Mouse (Mus musculus): ENCODE data around the gene Aldh5a1. TPM values are rescaled to one million over a fixed set of nuclear protein-coding genes. Genes with fewer than 3 reads are reported as not detected.
A peak's percentile ranks its signal among the peaks of the same experiment; 100 is the strongest.
"Not testable (repeated sequence)": the region's sequence is repeated elsewhere in the genome, so short reads cannot be mapped to it uniquely, and the experiment has no call there.

The Aldh5a1 gene
- total RNA-seq (2014; rRNA removed) (24.9 and 40.9 TPM in 2 replicates), polyA plus RNA-seq (2015; fragmentation: Nextera tagmentation; extraction: Ambion mirVana) (7.1 and 11.2 TPM in 2 replicates)

- peak within 1 kb of the TSS; percentile 63 for H3K4me2 ChIP-seq (ENCODE audit: low read depth)
- H3K4me1 ChIP-seq (ENCODE audit: insufficient read depth): peaks cover 10% of the 10 kb centered on the region
- H3K36me3 ChIP-seq (ENCODE audit: insufficient read depth): no peaks in the 10 kb centered on the region
- H3K27ac ChIP-seq (ENCODE audit: low read depth, low read length): peak within 1 kb of the TSS; percentile 86
- peak; percentile 68 for TF ChIP-seq CTCF (IDR thresholded peaks at IDR 0.05; ENCODE audit: low read depth)
- peak within 1 kb of the TSS; percentile 90 for H3K4me3 ChIP-seq (ENCODE audit: low read depth, low read length)
- H3K27me3 ChIP-seq (ENCODE audit: insufficient read depth, low read length): no peaks in the 10 kb centered on the region
- peak; percentile 90 for ATAC-seq
- WGBS: 1% methylated on average over 75 of the region's 75 CpGs
- no peaks in the 10 kb centered on the region for H3K9me3 ChIP-seq (ENCODE audit: low read length)
- H3K9ac ChIP-seq: peak within 1 kb of the TSS; percentile 94
- DNase-seq: peak; percentile 86
Observed at GRCm38 (mm10) chr13:24937108-24937838, at the start of gene Aldh5a1. Gene Aldh5a1, minus strand, starts transcription at chr13:24937661.

- DNase-seq (peak; percentile 36), ATAC-seq (peak; percentile 84)
- Histone ChIP-seq H3K4me2 (ENCODE audit: low read depth) (no peak overlapping the region), H3K9ac (no peak overlapping the region), H3K4me3 (ENCODE audit: low read depth, low read length) (no peak overlapping the region), H3K36me3 (ENCODE audit: insufficient read depth) (peaks cover 10% of the 10 kb centered on the region), H3K27me3 (ENCODE audit: insufficient read depth, low read length) (no peaks in the 10 kb centered on the region), H3K27ac (ENCODE audit: low read depth, low read length) (no peak overlapping the region), H3K4me1 (ENCODE audit: insufficient read depth) (peaks cover 3% of the 10 kb centered on the region; the same call in 1 of the 2 replicates), H3K9me3 (ENCODE audit: low read length) (no peaks in the 10 kb centered on the region)
- 28% methylated on average over 2 of the region's 2 CpGs for WGBS
- no peak for TF ChIP-seq CTCF (IDR thresholded peaks at IDR 0.05; ENCODE audit: low read depth)
Observed at GRCm38 (mm10) chr13:24985435-24985834, 48.0 kb upstream of the Aldh5a1 start.

GRCm38 (mm10) chr13:24981031-24981430 is 43.6 kb upstream of the Aldh5a1 start:
- 92% methylated on average over 6 of the region's 6 CpGs for WGBS
- DNase-seq: no peak
- Histone ChIP-seq H3K4me3 (ENCODE audit: low read depth, low read length) (no peak overlapping the region), H3K27ac (ENCODE audit: low read depth, low read length) (no peak overlapping the region), H3K9ac (no peak overlapping the region), H3K36me3 (ENCODE audit: insufficient read depth) (no peaks in the 10 kb centered on the region), H3K9me3 (ENCODE audit: low read length) (no peaks in the 10 kb centered on the region), H3K27me3 (ENCODE audit: insufficient read depth, low read length) (no peaks in the 10 kb centered on the region), H3K4me1 (ENCODE audit: insufficient read depth) (peaks cover under 1% of the 10 kb centered on the region; the same call in 1 of the 2 replicates), H3K4me2 (ENCODE audit: low read depth) (no peak overlapping the region)
- ATAC-seq: no peak
- no peak for TF ChIP-seq CTCF (IDR thresholded peaks at IDR 0.05; ENCODE audit: low read depth)

GRCm38 (mm10) chr13:24977820-24978342 is 40.4 kb upstream of the Aldh5a1 start:
- H3K4me2 ChIP-seq (ENCODE audit: low read depth): no peak overlapping the region
- H3K4me3 ChIP-seq (ENCODE audit: low read depth, low read length): no peak overlapping the region
- H3K9ac ChIP-seq: no peak overlapping the region
- no peaks in the 10 kb centered on the region for H3K27me3 ChIP-seq (ENCODE audit: insufficient read depth, low read length)
- WGBS: 89% methylated on average over 5 of the region's 5 CpGs
- H3K27ac ChIP-seq (ENCODE audit: low read depth, low read length): no peak overlapping the region
- TF ChIP-seq CTCF (IDR thresholded peaks at IDR 0.05; ENCODE audit: low read depth): no peak
- no peak for DNase-seq
- no peaks in the 10 kb centered on the region for H3K9me3 ChIP-seq (ENCODE audit: low read length)
- H3K36me3 ChIP-seq (ENCODE audit: insufficient read depth): no peaks in the 10 kb centered on the region
- ATAC-seq: no peak
- H3K4me1 ChIP-seq (ENCODE audit: insufficient read depth): no peaks in the 10 kb centered on the region

DNA sequence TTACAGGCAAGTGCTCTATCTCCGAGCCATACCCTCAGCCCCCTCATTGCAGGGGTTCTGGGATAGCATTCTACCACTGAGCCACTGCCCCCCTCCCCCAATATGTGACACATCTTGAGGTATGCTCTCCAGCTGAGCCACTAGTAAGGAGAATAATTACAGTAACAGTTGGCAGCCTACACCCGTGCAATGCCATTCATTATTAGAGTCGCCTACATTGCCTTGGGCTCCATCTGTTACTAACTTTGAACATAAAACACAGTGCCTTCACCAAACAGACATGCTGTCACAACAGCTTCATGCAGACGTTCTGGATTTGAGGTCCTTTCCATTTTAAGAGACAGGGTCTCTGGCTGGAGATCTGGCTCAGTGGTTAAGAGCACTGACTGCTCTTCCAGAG is 38.9 kb upstream of the Aldh5a1 start:
- H3K36me3 ChIP-seq (ENCODE audit: insufficient read depth): no peaks in the 10 kb centered on the region
- no peak overlapping the region for H3K4me2 ChIP-seq (ENCODE audit: low read depth)
- H3K27me3 ChIP-seq (ENCODE audit: insufficient read depth, low read length): no peaks in the 10 kb centered on the region
- no peak overlapping the region for H3K27ac ChIP-seq (ENCODE audit: low read depth, low read length)
- no peaks in the 10 kb centered on the region for H3K9me3 ChIP-seq (ENCODE audit: low read length)
- TF ChIP-seq CTCF (IDR thresholded peaks at IDR 0.05; ENCODE audit: low read depth): no peak
- peak; percentile 27 for DNase-seq
- H3K4me3 ChIP-seq (ENCODE audit: low read depth, low read length): no peak overlapping the region
- ATAC-seq: peak; percentile 73
- no peak overlapping the region for H3K9ac ChIP-seq
- WGBS: 49% methylated on average over 4 of the region's 4 CpGs
- no peaks in the 10 kb centered on the region for H3K4me1 ChIP-seq (ENCODE audit: insufficient read depth)

GRCm38 (mm10) chr13:24971776-24972175 is 34.3 kb upstream of the Aldh5a1 start:
- 90% methylated on average over 3 of the region's 3 CpGs for WGBS
- not testable (repeated sequence) for ATAC-seq; H3K4me3 ChIP-seq (ENCODE audit: low read depth, low read length)

GRCm38 (mm10) chr13:24965846-24966201 is 28.4 kb upstream of the Aldh5a1 start:
- Histone ChIP-seq H3K9ac (peak overlapping the region; percentile 43), H3K4me2 (ENCODE audit: low read depth) (peak overlapping the region; percentile 47), H3K9me3 (ENCODE audit: low read length) (no peaks in the 10 kb centered on the region), H3K36me3 (ENCODE audit: insufficient read depth) (no peaks in the 10 kb centered on the region), H3K27ac (ENCODE audit: low read depth, low read length) (0 out of 2 replicates have a peak overlapping the region, but pooled peaks have one; percentile 21), H3K4me1 (ENCODE audit: insufficient read depth) (0 out of 2 replicates have a peak, but pooled peaks cover 6% of the 10 kb centered on the region), H3K27me3 (ENCODE audit: insufficient read depth, low read length) (no peaks in the 10 kb centered on the region; the same call in 1 of the 2 replicates), H3K4me3 (ENCODE audit: low read depth, low read length) (peak overlapping the region; percentile 31)
- WGBS: 36% methylated on average over 5 of the region's 5 CpGs
- TF ChIP-seq CTCF (IDR thresholded peaks at IDR 0.05; ENCODE audit: low read depth): no peak
- no peak for DNase-seq
- peak; percentile 73 for ATAC-seq

More at GRCm38 (mm10) chr13:24971776-24972175, 34.3 kb upstream of the Aldh5a1 start:
- DNase-seq; H3K4me2 ChIP-seq (ENCODE audit: low read depth); H3K36me3 ChIP-seq (ENCODE audit: insufficient read depth); H3K27ac ChIP-seq (ENCODE audit: low read depth, low read length); H3K9ac ChIP-seq; H3K27me3 ChIP-seq (ENCODE audit: insufficient read depth, low read length); H3K4me1 ChIP-seq (ENCODE audit: insufficient read depth); H3K9me3 ChIP-seq (ENCODE audit: low read length): not testable (repeated sequence)

All from forebrain, postnatal 0 days (tissue).